Mouse (Mus musculus): ENCODE results near the gene Gab2.

GRCm38 (mm10) chr7:97262541-97262940, 181.2 kb downstream of the Gab2 start:
- TF ChIP-seq CTCF (conservative IDR thresholded peaks at IDR 0.05; ENCODE audit: insufficient read depth, insufficient read length, low read depth, low read length) (no peak), POLR2A (IDR thresholded peaks at IDR 0.05; ENCODE audit: low read depth, low read length) (no peak)

Measured in kidney, adult 2 months (tissue).